Mouse (Mus musculus): ENCODE measurements around the gene Slco2a1.

GRCm38 (mm10) chr9:103040581-103040980 lies 52.1 kb downstream of the Slco2a1 start:
- no peak for TF ChIP-seq CTCF (IDR thresholded peaks at IDR 0.05; ENCODE audit: borderline replicate concordance, insufficient read depth, low read depth, low read length)
- no peak for TF ChIP-seq POLR2A (IDR thresholded peaks at IDR 0.05; ENCODE audit: borderline replicate concordance, insufficient read depth, low read length)

Measured in cerebellum, adult 2 months (tissue).